Mouse (Mus musculus): ENCODE results near the gene Cd5.

Cd5 gene

GRCm38 (mm10) chr19:10698131-10698991 lies 40.4 kb downstream of the Cd5 start:
- DNase-seq, result peak in 1 of 2 experiments; percentile 44

- DNase-seq, result no peak
These were observed 43.0 kb downstream of the Cd5 start for GRCm38 (mm10) chr19:10695801-10696200.

GRCm38 (mm10) chr19:10693926-10694682 lies 44.7 kb downstream of the Cd5 start:
- no peak for DNase-seq

GRCm38 (mm10) chr19:10692361-10692760 lies 46.4 kb downstream of the Cd5 start:
- DNase-seq, result no peak

GRCm38 (mm10) chr19:10691660-10692059 lies 47.1 kb downstream of the Cd5 start:
- DNase-seq, result no peak

GRCm38 (mm10) chr19:10691121-10691520 lies 47.7 kb downstream of the Cd5 start:
- no peak for DNase-seq

- DNase-seq, result no peak
These were observed 48.5 kb downstream of the Cd5 start for GRCm38 (mm10) chr19:10690336-10690735.

- DNase-seq, result no peak
These were observed 49.2 kb downstream of the Cd5 start for GRCm38 (mm10) chr19:10689470-10690166.

GRCm38 (mm10) chr19:10688537-10689352 lies 50.1 kb downstream of the Cd5 start, which contains the start of gene Vps37c:
Gene Vps37c, plus strand, starts transcription at chr19:10688735.
- peak; percentile 98 for DNase-seq

GRCm38 (mm10) chr19:10685727-10686126 lies 53.1 kb downstream of the Cd5 start:
- DNase-seq, result no peak

- peak; percentile 29 to 56 for DNase-seq
These were observed 53.7 kb downstream of the Cd5 start for GRCm38 (mm10) chr19:10685081-10685480.

- DNase-seq, result no peak
These were observed 57.2 kb downstream of the Cd5 start for GRCm38 (mm10) chr19:10681571-10681970.

GRCm38 (mm10) chr19:10678772-10679067 lies 60.1 kb downstream of the Cd5 start:
- DNase-seq, result no peak

- peak; percentile 85 to 90 for DNase-seq
These were observed 60.7 kb downstream of the Cd5 start, which contains the start of gene Pga5 for GRCm38 (mm10) chr19:10677915-10678771. Gene Pga5, minus strand, starts transcription at chr19:10678071.

GRCm38 (mm10) chr19:10676656-10677055 lies 62.1 kb downstream of the Cd5 start:
- DNase-seq, result no peak

GRCm38 (mm10) chr19:10673275-10673674 lies 65.5 kb downstream of the Cd5 start:
- no peak for DNase-seq

GRCm38 (mm10) chr19:10671854-10672417 lies 66.9 kb downstream of the Cd5 start:
- no peak for DNase-seq

GRCm38 (mm10) chr19:10671319-10671718 lies 67.5 kb downstream of the Cd5 start:
- DNase-seq, result no peak

All from kidney, postnatal 4 days (tissue).